Mouse (Mus musculus): ENCODE measurements at regions not wholly inside any gene's neighbourhood (a gene's known extent, or its start where the extent isn't known, plus 50 kb on each side); places are given as distances from the start of the nearest gene placed in this dataset.

GRCm38 (mm10) chr5:26206766-26207122, 50.7 kb upstream of the Gm7361 start:
- no peak for DNase-seq (ENCODE audit: low read depth)

DNA sequence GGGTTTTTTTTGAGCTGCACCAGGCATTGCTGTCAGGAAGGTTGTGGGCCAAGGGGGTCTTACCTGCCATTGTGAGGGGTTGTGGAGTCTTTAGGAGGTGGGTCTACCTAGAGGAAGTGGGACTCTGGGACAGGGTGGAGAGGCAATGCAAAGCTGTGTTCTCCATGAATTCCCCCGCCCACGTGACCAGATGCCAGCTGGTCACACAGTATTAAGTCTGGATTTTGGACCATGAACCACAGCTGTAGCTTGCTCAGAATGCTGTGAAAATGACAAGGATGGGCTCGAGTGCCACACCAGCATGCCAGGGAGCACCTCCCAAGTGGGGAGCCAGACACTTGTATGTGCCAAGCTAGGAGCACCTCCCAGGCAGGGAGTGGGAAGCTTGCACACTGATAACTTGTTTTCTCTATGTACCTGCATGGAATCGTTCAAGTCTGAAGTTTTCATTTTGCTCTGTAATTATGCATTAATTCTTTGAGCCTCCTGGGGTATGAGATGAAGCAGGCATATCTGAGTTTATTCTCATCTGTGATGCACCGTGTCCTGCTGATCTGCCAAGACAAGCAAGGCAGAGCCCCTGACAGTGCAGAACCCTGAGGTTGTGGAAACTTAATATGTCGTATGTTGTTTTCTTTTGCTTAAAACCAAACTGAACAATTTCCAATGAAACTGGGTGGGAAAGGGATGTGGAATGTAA, 51.3 kb upstream of the Gm7361 start:
- DNase-seq (ENCODE audit: low read depth) = no peak

DNA sequence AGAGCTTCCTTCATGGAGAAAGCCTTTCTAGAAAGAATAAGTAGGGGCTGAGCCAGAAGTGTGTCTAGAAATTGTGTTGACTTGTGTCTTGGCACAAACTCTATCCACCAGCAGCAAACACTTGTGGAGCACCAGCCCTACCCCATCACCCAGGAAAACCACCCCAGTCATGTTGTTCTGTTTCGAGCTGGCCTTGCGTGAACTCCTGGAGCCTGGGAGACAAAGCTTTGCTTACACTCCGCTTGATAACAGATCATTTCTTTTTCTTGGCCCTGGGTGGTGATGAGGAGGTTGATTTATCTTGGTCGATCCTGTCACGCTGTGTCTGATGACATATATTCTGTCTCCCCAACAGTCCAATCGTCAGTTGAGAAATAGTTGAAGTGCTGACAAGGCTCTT, 55.0 kb upstream of the Gm7361 start:
- DNase-seq (ENCODE audit: low read depth) = no peak

- DNase-seq (ENCODE audit: low read depth) = peak; percentile 2
These were observed 68.1 kb upstream of the Gm7361 start for GRCm38 (mm10) chr5:26189377-26189776.

GRCm38 (mm10) chr5:26187212-26187611, 66.0 kb upstream of the Gm10220 start:
- DNase-seq (ENCODE audit: low read depth) = no peak

GRCm38 (mm10) chr5:26185417-26185816, 64.2 kb upstream of the Gm10220 start:
- no peak for DNase-seq (ENCODE audit: low read depth)

DNA sequence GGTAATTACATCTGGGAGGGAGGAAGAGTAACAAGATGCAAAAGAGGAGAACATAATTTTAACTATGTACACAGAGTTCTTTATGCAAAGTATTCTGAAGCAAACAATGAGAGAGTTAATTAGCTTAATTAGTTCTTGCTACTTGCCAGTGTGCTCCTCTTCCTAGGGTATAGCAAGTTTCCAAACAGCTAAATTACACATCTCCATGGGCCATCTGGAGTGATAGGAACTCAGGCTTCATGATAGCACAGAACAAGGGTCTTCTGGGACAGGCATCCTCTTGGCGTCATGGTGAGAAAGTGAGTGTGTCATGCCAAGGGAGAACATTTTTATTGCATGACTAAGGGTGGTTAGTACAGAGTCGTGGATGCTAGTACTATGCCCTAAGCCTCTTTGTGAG, 54.8 kb upstream of the Gm10220 start:
- no peak for DNase-seq (ENCODE audit: low read depth)

DNA sequence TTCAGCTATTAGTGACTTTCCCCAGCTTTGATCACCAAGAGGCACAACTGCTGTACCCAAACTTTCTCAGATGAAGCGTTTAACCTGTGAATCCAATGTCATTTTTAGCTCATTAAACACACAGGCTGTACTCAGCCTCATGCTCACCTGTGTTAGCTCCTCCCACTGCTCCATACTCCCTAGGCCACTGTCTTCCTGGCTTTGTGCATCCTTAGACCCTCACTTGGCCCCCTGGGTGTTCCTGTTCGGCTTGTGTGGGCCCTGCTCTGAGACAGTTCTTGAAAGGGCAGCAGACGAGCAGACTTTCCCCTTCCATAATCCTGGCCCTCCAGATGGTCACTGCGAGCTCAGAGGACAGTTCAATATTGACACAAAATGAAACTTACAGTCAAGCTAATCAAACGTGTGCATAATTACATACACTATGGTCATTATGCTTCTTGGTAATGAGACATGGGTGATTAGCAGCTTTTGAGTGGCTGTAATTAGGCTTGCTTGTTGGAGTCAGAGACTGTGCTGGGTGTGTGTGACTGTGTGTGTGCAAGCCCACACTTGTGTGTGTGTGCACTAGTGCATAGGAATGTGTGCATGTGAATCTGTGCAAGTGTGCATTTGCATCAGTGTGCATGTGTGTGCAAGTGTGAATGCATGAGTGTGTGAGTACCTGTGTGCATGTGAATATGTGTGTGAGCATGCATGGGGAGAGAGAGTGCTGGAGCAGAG, 50.6 kb upstream of the Gm10220 start:
- DNase-seq (ENCODE audit: low read depth) = no peak

GRCm38 (mm10) chr5:26170717-26171500, 49.7 kb upstream of the Gm10220 start:
- no peak for DNase-seq (ENCODE audit: low read depth)

All from induced T-regulatory cell, adult 2 months (primary cell).